Mouse (Mus musculus) lung, adult 18-20 months (tissue): ENCODE data around the gene Mfsd6l.

ENCODE experiments used
- DNase-seq, 2 experiments: peaks; one replicate each; pipeline ENCODE4 v3.0.0; 2022; ENCODE audit warnings: mixed read lengths in 2 of 2

Mfsd6l gene

DNA sequence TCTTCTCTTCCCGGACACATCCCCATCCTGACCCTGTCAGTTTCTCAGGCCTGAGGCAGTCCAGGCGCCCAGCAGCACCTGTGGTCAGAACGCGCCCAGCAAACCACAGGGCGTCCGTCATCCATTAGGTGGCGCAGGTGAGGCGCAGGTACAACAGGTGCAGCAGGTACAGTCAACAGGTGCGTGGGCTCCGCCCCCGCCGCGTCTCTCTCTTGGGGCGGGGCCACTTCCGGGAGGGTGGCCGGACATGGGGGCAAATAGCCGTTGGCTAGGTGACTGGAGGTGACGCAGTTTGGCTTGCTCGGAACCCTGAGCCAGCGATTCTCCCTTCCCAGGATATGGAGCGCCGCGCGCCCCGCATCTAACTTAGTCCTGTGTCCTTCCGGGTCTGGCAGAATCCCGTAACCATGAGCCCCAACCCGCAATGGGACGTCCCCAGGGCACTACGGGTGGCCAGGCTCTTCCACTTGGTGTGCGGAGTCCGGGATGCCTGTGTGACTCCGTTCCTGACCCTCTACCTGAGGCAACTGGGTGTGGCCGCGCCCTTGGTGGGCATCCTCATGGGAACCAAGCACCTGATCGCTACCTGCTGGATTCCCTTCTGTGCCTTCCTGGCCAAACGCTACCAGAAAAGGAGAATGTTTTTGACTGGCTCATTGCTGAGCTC is at the start of gene Mfsd6l:
Gene Mfsd6l, plus strand, starts transcription at position 269 of the 667 bp plus-strand sequence.
- DNase-seq, result peak; percentile 87 to 93

DNA sequence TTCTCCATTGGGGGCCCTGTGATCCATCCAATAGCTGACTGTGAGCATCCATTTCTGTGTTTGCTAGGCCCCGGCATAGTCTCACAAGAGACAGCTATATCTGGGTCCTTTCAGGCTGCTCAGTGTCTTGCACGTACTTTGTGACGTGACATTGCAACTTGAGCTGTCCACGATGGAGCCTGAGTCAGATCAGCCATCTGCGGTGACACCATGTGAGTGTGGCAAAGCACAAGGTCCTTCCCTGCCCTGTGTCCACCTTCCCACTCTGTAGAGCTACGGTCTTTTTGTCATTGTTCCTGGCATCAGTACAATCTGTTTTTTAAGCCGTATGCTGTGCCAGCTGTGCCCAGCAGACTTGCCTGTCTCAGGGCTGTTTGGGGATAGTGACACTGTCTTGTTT is 48.7 kb upstream of the Mfsd6l start:
- no peak for DNase-seq

DNA sequence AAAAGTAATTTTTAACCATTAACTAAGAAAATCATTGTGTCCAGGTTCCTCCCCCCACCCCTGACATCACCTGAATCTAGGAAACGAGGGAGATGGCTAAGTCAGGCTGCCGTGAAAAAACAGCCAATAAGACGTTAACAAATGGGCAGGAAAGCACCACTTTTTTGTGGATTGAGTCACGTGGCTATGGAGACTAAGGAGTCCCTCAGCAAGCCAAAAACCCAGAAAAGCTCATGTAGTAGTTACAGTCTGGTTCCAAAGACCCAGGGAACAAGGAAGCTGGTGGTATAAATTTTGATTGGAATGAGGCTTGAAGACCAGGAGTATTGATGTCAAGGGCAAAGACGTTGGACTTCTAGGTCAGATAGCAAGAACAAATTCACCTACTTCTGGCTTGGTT is 47.4 kb upstream of the Mfsd6l start:
- DNase-seq, result no peak

DNA sequence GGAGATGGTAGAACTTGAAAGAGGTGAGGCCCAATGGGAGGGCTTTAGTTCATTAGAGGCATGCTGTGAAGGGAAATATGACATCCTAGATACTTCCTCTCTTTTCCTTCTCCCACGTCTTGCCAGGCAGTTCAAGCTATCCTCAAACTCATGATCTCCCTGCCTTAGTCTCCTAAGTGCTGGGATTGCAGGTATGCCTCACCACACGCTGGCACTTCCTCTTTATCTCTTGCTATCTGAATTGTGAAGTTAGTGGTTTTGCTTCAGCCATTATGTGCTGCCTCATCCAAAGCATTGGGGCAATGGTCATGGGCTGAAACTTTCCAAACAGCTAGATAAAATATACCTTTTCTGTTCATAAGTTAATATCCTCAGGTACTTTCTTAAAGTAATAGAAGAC is 46.8 kb upstream of the Mfsd6l start:
- DNase-seq, result no peak

DNA sequence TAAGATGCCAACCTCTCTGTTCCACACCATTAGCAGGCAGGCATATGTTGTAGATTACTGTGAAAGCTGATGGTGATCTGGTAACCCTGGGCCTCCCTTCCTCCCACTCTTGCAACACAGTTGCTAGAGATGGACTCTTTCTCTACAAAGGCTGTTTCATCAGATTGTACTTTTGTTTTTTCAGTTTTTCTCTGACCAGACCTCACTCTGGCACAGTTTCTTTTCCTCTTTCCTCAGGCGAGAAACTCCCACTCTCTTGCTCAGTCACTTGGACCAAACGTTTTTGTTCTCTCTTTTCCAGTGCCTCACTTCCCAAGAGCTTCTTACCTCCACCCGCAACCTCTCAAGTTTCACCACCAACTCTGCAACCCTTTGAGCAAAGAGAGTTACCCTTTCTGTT is 42.0 kb upstream of the Mfsd6l start:
- no peak for DNase-seq

DNA sequence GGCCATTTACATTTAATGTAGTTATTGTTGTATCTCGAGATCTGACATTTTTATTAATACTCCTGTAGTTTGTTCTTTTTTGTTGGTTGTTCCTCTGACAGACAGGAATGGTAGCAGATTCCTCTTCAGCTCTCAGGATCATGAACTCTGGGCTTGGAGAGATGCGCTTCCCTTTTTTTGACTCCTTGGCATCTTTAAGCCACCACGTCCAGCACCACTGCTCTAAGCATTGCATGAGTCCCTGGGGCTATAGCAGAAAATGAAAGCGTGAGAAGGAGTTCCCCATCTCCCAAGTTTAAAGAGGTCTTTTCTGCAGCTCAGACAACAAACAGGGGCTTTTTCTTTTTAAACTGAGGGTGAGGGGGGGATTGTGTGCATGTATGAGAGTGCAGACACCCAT is 36.6 kb upstream of the Mfsd6l start:
- no peak for DNase-seq

DNA sequence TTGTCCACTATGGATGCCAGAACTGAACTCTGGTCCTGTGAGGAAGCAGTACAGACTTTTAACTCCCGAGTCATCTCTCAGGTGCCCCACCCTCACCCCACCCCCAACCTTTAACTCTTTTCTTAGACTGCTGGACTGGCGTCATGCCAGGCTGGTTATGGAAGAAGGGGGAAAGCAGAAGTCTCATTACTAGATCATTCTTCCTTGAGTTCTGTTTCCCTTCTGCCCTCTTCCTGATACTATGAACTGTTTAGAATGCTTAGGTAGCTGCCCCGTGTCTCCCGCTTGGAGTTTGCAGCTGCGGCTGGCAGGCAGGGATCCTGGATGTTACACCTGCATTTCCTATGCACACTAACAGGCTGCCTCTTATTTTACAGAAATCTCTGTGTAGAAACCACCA is 36.2 kb upstream of the Mfsd6l start:
- DNase-seq, result no peak

DNA sequence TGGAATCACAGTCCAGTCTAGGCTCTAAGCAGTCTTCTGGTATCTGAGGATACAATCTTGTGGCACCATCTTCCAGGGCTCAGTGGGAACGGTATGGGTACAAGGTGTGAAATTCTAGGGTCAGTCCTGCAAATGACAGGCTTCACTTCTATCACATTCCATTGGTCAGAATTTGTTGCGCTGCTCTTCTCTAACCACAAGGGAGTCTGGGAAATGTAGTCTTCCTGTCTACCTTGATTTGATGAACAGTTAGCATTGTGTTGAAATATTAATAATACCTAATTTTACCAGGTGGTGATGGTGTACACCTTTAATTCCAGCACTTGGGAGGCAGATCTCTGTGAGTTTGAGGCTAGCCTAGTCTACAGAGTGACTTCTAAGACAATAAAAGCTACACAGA is 35.5 kb upstream of the Mfsd6l start:
- DNase-seq, result no peak

DNA sequence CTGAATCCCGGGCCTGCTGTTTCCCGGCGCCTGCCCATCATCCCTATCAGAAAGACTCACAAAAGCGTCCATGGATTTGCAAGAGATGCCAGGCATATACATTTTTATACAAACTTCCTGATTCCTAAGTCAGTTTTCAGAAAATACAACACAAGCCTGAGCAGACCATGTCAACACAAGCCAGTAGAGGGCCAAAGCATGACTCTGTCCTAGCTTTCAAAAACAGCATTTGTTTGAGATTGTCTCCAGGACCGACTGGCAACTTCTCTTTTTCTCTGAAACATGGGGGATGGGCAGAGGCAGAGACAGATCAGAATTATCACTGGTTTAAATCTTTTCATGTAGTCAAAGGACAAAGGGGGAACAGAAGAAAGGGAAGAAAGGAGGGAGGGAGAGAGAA is 34.6 kb upstream of the Mfsd6l start:
- DNase-seq, result no peak

DNA sequence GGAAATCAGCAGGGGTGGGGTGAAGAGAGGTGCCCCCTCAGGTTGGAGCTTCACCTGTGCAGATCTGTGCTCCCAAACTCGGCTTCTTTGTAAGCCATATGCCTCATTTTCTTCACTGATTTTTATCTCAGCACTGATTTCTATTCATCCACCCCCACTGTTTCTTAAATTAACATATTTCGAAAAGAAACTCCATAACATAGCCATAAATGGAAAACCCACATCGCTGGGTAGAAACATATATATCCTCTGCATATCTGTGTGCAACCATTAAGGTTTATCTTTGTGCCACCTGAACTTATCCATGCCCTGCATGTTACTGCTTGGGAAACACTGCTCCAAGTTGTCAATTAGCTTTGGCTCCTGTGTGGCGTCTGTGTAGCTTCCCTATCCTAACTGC is 29.5 kb upstream of the Mfsd6l start:
- no peak for DNase-seq

DNA sequence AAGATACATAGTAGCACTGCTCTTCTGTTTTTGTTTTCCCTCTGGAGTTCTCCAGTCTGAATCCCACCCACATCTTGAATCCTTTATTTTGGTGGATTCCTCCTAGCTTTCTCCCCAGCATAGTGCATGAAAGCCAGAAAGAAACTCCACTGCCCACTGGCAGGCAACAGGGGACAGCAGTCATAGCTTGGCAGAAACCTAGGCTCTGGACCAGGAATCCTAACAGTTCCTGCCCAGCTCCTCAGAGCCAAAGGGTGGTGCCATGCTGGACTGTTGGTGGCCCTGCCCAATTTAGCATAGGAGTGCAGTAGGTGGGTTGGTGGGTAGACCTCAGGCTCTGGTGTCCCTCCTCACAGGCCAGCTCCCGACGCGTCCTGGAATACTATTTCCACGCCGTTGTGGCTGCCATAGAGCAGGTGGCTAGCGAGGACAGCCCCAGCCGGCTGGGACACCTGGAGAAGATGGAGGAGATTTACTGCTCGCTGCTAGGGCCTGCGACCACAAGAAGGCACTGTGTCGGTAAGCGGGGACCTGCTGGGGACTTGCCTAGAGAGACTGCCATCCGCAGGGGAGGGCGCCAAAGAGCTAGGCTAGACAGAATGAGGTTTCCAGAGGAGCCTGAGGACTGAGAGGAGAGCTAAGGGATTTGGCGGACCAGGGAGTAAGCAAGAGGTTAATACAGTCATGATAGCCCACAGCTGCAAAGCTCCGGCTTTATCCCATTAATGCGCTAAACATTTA is 24.8 kb upstream of the Mfsd6l start:
- DNase-seq, result peak; percentile 39 to 47

DNA sequence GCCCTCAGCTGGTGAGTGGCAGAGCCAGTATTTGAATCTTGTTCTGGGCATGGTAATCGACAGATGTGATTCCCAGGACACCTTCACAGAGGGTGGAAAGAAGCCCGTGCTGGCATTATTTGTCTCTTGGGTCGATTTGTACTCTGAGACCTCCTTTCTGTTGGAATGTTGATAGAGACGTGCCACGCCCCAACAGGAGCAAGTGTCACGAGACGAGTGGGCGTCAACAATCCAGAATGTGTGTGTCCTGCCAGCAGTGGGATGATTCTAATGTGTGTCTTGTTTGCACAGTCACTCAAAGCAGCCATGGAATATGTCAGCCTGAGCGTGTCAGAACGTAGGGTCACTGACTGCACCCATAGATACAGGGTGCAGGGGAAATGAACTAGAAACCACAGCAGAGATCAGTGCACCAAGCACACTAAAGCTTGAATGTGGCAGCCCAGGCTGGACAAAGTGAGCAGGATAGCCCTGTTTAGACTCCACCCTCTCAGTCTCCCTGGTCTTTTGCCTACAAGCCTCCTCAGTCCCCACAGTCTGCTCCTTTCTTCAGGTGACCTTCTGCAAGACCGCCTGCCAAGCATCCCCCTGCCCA is 23.9 kb upstream of the Mfsd6l start:
- DNase-seq, result no peak

DNA sequence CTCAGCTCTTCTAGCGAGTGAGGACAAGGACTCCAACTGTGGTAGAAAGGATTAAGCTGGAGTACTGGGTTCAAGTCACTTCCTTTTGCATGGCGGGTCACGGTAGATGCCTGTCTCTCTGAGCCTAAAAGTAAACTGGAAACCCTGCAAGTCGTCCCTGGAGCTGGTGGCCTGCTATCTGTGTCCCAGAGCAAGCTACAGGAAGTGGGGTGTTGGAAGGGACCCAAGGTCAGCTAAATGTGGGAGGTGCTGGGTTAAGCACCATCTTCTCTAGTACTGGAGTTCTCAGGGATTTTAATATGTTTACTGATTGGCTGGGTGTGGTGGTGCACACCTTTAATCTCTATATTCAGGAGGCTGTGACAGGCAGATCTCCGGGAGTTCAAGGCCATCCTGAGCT is 23.2 kb upstream of the Mfsd6l start:
- DNase-seq, result no peak

DNA sequence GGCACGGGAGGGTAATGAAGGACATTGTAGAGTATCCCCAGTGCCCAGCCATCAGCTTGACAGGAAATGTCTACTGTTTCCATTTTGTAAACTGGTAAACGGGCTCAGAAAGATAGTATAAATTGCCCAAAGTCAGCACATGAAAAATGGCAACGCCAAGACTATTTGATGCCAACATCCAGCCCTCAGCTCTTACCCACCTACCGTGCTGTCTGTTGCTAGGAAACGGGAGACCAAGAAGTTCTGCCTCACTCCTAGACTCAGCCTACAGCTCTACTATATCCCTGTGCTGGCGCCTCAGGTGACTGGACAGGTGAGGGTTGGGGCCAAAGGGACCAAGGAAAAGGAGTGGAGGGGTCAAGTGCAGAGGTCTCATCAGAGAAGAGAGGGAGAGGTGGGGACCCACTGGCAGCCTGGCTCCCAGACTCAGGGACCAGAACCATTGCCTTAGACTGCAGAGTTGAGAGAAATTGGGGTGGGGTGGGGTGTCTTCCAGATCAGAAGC is 22.0 kb upstream of the Mfsd6l start:
- DNase-seq, result no peak

DNA sequence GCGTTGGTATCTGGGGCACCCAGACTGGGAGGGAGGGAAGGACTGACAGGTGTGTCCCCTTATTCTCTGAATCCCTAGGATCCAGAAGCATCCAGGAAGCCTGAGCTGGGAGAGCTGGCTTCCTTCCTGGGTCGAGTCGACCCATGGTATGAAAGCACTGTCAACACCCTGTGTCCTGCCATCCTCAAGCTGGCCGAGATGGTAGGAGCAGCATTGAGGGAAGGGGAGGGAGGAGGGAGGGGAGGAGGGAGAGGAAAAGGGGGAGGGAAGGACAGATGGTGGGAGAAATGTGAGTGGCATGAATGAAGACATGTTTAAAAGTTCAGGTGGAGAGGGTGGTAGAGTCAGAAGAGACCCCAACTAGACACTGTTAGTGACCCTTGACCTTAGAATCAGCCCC is 20.0 kb upstream of the Mfsd6l start:
- no peak for DNase-seq

DNA sequence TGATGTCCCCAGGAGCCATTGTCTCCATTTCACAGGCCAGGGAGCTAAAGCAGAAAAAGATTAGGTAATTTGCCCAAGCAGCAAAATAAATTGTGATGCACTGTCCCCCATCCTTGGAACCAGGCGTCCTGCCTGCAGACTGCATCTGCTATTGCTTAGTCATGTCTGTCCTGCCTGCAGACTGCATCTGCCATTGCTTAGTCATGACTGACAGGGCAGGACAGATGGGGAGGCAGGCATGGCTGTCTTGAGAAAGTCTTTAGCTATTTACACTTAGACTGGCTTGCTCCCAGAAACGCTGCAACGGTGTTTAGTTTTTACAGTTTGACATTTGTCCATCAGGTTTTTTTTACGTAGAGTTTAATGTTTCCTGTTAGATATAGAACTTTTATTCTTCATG is 19.5 kb upstream of the Mfsd6l start:
- DNase-seq, result no peak

DNA sequence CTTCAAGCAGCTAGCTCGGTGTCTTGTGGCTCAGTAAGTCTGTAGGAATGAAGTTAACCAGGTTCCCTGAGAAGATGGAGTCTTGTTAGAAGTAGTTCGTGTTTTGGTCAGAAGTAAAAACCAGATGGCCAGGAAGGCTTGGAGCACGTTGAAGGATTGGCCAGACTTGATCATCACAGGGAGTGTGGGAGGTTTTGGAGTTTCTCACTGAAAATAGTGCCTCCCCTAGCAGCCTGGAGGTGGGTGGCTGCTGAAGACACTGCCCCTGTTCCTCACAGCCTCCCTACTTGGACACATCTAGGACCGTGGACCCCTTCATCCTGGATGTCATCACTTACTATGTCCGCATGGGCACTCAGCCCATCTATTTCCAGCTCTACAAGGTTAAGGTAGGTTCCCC is 16.4 kb upstream of the Mfsd6l start:
- no peak for DNase-seq

DNA sequence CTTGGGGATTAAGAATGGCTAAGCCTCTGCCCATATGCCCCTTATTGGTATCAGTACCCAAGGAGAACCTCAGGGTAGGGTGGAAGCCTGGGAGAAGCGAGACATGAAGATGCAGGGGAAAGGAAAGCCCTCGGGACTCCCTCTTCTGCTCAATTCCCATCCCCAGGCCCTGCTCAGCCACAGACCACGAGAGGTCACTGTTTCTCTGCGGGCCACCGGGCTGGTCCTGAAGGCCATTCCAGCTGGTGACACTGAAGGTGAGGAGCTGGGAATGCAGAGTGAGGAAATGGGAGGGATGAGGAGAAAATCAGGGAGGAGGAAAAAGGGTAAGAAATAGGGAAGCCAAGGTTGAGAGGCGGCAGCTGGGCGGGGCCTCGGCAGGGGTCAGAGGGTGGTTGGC is 11.4 kb upstream of the Mfsd6l start:
- DNase-seq, result no peak

DNA sequence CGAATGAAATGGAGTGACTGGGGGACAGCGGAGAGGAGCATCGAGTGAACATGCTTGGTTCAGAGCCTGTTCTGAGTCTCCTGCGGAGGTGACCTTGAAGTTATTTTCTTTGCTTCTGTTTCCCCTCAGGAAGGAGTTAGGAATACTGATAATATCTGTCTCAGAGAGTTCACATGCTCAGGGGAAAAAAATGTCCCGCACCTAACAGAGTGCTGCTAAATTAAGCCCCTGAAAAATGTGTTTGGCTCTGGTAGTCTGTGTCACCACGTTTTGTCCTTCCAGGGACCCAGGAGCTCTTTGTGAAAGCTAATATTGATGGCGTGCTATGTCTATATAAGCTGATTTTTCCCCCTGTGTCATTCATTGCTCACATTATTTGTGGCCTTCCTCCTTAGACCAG is 10.8 kb upstream of the Mfsd6l start:
- no peak for DNase-seq

DNA sequence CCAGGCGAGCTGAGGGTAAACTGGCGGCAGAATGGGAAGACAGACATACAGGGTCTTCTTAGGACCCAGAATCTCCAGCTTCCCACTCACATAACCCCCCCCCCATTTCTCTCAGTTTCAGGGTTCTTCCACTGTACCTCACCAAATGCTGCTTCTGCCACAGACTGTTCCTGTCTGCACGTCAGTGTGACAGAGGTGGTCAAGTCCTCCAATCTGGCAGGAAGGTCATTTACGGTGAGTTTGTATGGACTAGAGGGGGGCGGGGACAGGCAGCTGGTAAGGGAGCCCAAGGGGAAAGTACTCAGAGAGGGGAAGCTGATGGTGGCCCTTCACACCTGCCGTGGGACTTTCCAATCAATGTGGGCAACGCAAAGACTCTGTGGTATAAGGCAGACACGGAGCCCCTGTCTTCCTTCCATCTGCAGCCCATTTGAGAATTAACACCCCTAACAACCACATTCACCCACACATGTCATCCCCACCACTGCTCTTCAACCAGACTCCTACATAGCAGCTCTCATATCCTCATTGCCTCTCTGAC is 10.2 kb upstream of the Mfsd6l start:
- no peak for DNase-seq

DNA sequence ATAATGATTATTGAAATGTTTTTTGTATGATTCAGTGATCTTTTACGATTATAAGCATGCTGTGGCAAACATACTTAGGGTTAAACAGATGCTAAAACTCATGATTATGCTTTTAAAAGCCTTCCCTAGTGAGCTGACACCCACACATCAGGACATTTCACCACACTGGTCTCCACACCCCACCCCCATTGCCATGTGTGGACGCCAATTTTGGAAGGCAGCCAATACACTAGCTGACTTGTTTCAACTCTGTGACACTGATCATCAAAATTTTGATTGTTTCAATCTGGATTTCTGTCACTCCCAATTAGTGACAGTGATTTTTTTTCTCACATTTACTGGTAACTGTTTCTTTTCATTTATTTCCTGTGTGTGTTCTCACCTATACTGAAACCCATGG is 8.5 kb upstream of the Mfsd6l start:
- DNase-seq, result peak; percentile 43 to 44

DNA sequence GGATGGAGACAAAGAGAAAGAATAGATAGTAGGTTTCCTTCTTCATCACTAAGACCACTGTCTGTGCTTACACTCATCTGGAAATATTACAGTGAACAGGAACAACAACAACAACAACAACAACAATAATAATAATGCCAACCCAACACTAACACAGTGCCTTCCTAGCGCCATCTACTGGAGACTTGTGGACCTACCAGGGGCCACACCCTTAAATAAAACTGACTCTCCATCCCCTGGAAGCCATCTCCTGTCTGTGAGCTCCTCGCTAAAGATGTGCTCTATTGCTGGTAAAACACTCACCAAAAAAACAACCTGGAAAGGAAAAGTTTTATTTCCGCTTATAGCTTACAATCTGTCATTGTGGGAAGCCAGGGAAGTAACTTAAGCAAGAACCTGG is 6.4 kb upstream of the Mfsd6l start:
- no peak for DNase-seq

DNA sequence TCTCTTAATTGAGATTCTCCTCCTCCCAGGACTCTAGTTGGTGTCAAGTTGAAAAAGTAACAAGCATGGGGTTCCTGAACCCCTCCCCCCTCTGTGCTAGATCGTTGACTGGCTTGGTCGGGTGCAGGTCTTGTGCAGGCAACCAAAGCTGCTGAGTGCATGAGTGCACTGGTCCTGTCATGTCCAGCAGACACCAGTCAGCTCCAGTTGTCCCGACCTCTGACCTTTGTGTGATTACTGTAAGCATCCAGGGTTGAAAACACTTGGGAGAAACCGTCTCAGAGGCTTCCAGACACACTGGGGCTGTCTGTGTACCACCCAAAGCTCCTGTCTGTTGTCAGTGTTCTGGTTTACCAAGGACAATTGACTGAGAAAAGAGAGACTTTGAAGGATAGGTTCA is 5.6 kb upstream of the Mfsd6l start:
- DNase-seq, result no peak

DNA sequence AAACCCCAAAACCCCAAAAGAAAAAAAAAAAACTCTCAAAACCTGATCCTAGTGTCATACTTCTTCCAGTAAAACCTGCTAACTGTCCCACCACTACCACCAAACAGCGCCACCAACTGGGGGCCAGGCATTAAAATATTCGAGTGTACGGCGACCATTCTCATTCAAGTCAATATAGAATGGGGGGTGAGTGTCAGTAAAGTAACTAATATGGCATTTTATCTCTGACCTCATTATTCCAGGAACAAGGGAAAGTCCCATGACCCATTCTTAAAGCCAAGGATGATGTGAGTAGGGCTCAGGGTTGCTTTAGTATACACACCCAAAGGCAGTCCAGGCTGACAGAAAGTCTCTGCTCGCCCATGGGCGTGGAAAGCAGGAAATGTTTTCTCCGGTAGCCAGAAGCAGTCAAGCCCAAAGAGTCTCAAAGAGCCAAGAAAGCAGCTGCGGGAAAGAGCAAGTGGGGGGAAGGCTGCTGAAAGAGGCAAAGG is 2.0 kb upstream of the Mfsd6l start:
- DNase-seq, result peak in 1 of 2 experiments; percentile 39
